Mouse (Mus musculus): ENCODE data around the gene Qpctl. TPM values are rescaled to one million over a fixed set of nuclear protein-coding genes. Genes with fewer than 3 reads are reported as not detected.
A peak's percentile ranks its signal among the peaks of the same experiment; 100 is the strongest.

Gene Qpctl
- polyA plus RNA-seq, 1 experiment = 20.8 TPM

- peak; percentile 79; the same call in 1 of the 2 replicates for TF ChIP-seq POLR2A (IDR thresholded peaks at IDR 0.05; ENCODE audit: borderline replicate concordance, extremely low read depth, insufficient read depth, insufficient read length, poor library complexity, severe bottlenecking)
- TF ChIP-seq CTCF (IDR thresholded peaks at IDR 0.05; ENCODE audit: borderline replicate concordance, extremely low read depth, insufficient read depth, insufficient read length) = no peak
- DNase-seq (ENCODE audit: low read depth) = peak; percentile 99
These were observed 29.3 kb downstream of the Qpctl start, which contains the start of gene Fbxo46 for GRCm38 (mm10) chr7:19119631-19120429. TSS of gene Fbxo46 (plus strand) at chr7:19119859.

- TF ChIP-seq POLR2A (IDR thresholded peaks at IDR 0.05; ENCODE audit: borderline replicate concordance, extremely low read depth, insufficient read depth, insufficient read length, poor library complexity, severe bottlenecking) = no peak
- no peak for TF ChIP-seq CTCF (IDR thresholded peaks at IDR 0.05; ENCODE audit: borderline replicate concordance, extremely low read depth, insufficient read depth, insufficient read length)
- DNase-seq (ENCODE audit: low read depth) = no peak
These were observed 30.0 kb downstream of the Qpctl start for GRCm38 (mm10) chr7:19119083-19119482.

- TF ChIP-seq CTCF (IDR thresholded peaks at IDR 0.05; ENCODE audit: borderline replicate concordance, extremely low read depth, insufficient read depth, insufficient read length) (peak; percentile 11; the same call in 1 of the 2 replicates), POLR2A (IDR thresholded peaks at IDR 0.05; ENCODE audit: borderline replicate concordance, extremely low read depth, insufficient read depth, insufficient read length, poor library complexity, severe bottlenecking) (no peak)
These were observed 30.9 kb downstream of the Qpctl start, which contains the start of gene Gm4969 for GRCm38 (mm10) chr7:19118028-19118771. TSS of gene Gm4969 (minus strand) at chr7:19118368.

GRCm38 (mm10) chr7:19109565-19109964, 39.5 kb downstream of the Qpctl start:
- TF ChIP-seq POLR2A (IDR thresholded peaks at IDR 0.05; ENCODE audit: borderline replicate concordance, extremely low read depth, insufficient read depth, insufficient read length, poor library complexity, severe bottlenecking) (no peak), CTCF (IDR thresholded peaks at IDR 0.05; ENCODE audit: borderline replicate concordance, extremely low read depth, insufficient read depth, insufficient read length) (no peak)
- DNase-seq (ENCODE audit: low read depth) = no peak

More at GRCm38 (mm10) chr7:19118028-19118771, 30.9 kb downstream of the Qpctl start, which contains the start of gene Gm4969:
- DNase-seq (ENCODE audit: low read depth) = peak; percentile 81

GRCm38 (mm10) chr7:19107436-19107835, 41.7 kb downstream of the Qpctl start:
- no peak for DNase-seq (ENCODE audit: low read depth)
- TF ChIP-seq CTCF (IDR thresholded peaks at IDR 0.05; ENCODE audit: borderline replicate concordance, extremely low read depth, insufficient read depth, insufficient read length) (no peak), POLR2A (IDR thresholded peaks at IDR 0.05; ENCODE audit: borderline replicate concordance, extremely low read depth, insufficient read depth, insufficient read length, poor library complexity, severe bottlenecking) (no peak)

- TF ChIP-seq POLR2A (IDR thresholded peaks at IDR 0.05; ENCODE audit: borderline replicate concordance, extremely low read depth, insufficient read depth, insufficient read length, poor library complexity, severe bottlenecking) = no peak
- no peak for TF ChIP-seq CTCF (IDR thresholded peaks at IDR 0.05; ENCODE audit: borderline replicate concordance, extremely low read depth, insufficient read depth, insufficient read length)
- DNase-seq (ENCODE audit: low read depth) = no peak
These were observed 44.6 kb downstream of the Qpctl start for GRCm38 (mm10) chr7:19104486-19104885.

GRCm38 (mm10) chr7:19103741-19104140, 45.4 kb downstream of the Qpctl start:
- TF ChIP-seq POLR2A (IDR thresholded peaks at IDR 0.05; ENCODE audit: borderline replicate concordance, extremely low read depth, insufficient read depth, insufficient read length, poor library complexity, severe bottlenecking) (no peak), CTCF (IDR thresholded peaks at IDR 0.05; ENCODE audit: borderline replicate concordance, extremely low read depth, insufficient read depth, insufficient read length) (no peak)

GRCm38 (mm10) chr7:19100290-19100689, 48.8 kb downstream of the Qpctl start:
- DNase-seq (ENCODE audit: low read depth) = no peak
- TF ChIP-seq POLR2A (IDR thresholded peaks at IDR 0.05; ENCODE audit: borderline replicate concordance, extremely low read depth, insufficient read depth, insufficient read length, poor library complexity, severe bottlenecking) = no peak
- no peak for TF ChIP-seq CTCF (IDR thresholded peaks at IDR 0.05; ENCODE audit: borderline replicate concordance, extremely low read depth, insufficient read depth, insufficient read length)

More at GRCm38 (mm10) chr7:19103741-19104140, 45.4 kb downstream of the Qpctl start:
- no peak for DNase-seq (ENCODE audit: low read depth)

GRCm38 (mm10) chr7:19098811-19099210, 50.3 kb downstream of the Qpctl start:
- no peak for TF ChIP-seq CTCF (IDR thresholded peaks at IDR 0.05; ENCODE audit: borderline replicate concordance, extremely low read depth, insufficient read depth, insufficient read length)
- TF ChIP-seq POLR2A (IDR thresholded peaks at IDR 0.05; ENCODE audit: borderline replicate concordance, extremely low read depth, insufficient read depth, insufficient read length, poor library complexity, severe bottlenecking) = no peak
- no peak for DNase-seq (ENCODE audit: low read depth)

- no peak for TF ChIP-seq CTCF (IDR thresholded peaks at IDR 0.05; ENCODE audit: borderline replicate concordance, extremely low read depth, insufficient read depth, insufficient read length)
- TF ChIP-seq POLR2A (IDR thresholded peaks at IDR 0.05; ENCODE audit: borderline replicate concordance, extremely low read depth, insufficient read depth, insufficient read length, poor library complexity, severe bottlenecking) = no peak
- DNase-seq (ENCODE audit: low read depth) = no peak
These were observed 51.2 kb downstream of the Qpctl start for GRCm38 (mm10) chr7:19097863-19098262.

GRCm38 (mm10) chr7:19097217-19097616, 51.9 kb downstream of the Qpctl start:
- DNase-seq (ENCODE audit: low read depth) = no peak
- no peak for TF ChIP-seq POLR2A (IDR thresholded peaks at IDR 0.05; ENCODE audit: borderline replicate concordance, extremely low read depth, insufficient read depth, insufficient read length, poor library complexity, severe bottlenecking)
- TF ChIP-seq CTCF (IDR thresholded peaks at IDR 0.05; ENCODE audit: borderline replicate concordance, extremely low read depth, insufficient read depth, insufficient read length) = no peak

Measured in brain, embryonic 14.5 days (tissue).